Mouse (Mus musculus) cerebellum, adult 2 months (tissue): Measurements from ENCODE around the gene Shroom1.

Source experiments
- CTCF ChIP-seq: fragments of 200-500 bp; IDR thresholded peaks from 2 replicates; pipeline ENCODE4 v1.5.1; 2011; ENCODE audit warnings: low read depth, mild to moderate bottlenecking, control low read depth, low read length, moderate library complexity, borderline replicate concordance; ENCODE audit not compliant: insufficient read depth
- POLR2A ChIP-seq: fragments of 200-500 bp; IDR thresholded peaks from 2 replicates; pipeline ENCODE4 v1.6.1; 2011; ENCODE audit warnings: low read length, control low read depth, borderline replicate concordance; ENCODE audit not compliant: insufficient read depth

- TF ChIP-seq CTCF (no peak), POLR2A (no peak)
Measured at GRCm38 (mm10) chr11:53450070-53450705, 6.8 kb upstream of the Shroom1 start.
